Mouse (Mus musculus) embryonic facial prominence, embryonic 15.5 days (tissue): ENCODE results near the gene Gm11037. TPM values are rescaled to one million over a fixed set of nuclear protein-coding genes. Genes with fewer than 3 reads are reported as not detected.
A peak's percentile ranks its signal among the peaks of the same experiment; 100 is the strongest.

ENCODE experiments used
- ATAC-seq: fragments of 200-750 bp; cut with Nextera tagmentation; 2 replicates; pipeline ENCODE4 v1.8.0; 2017; ENCODE audit warnings: low read depth, moderate TSS enrichment; ENCODE audit not compliant: insufficient number of reproducible peaks, low FRiP score, low TSS enrichment
- H3K27ac ChIP-seq: fragments of 300-500 bp; sonication (generic); replicated peaks from 2 replicates; pipeline ENCODE4 v1.5.1; 2015; ENCODE audit warnings: mild to moderate bottlenecking, inconsistent platforms
- H3K27me3 ChIP-seq: fragments of 300-500 bp; sonication (generic); 2 replicates; pipeline ENCODE4 v1.6.1; 2015; ENCODE audit warnings: inconsistent platforms
- H3K36me3 ChIP-seq: fragments of 300-500 bp; sonication (generic); 2 replicates; pipeline ENCODE4 v1.6.1; 2015; ENCODE audit warnings: mild to moderate bottlenecking, inconsistent platforms
- H3K4me1 ChIP-seq: fragments of 300-500 bp; sonication (generic); 2 replicates; pipeline ENCODE4 v1.6.1; 2015; ENCODE audit warnings: inconsistent platforms
- H3K4me2 ChIP-seq: fragments of 300-500 bp; sonication (generic); replicated peaks from 2 replicates; pipeline ENCODE4 v1.6.1; 2015; ENCODE audit warnings: mild to moderate bottlenecking, inconsistent platforms
- H3K4me3 ChIP-seq: fragments of 300-500 bp; sonication (generic); replicated peaks from 2 replicates; pipeline ENCODE4 v1.5.1; 2015; ENCODE audit warnings: mild to moderate bottlenecking, inconsistent platforms
- H3K9ac ChIP-seq: fragments of 300-500 bp; sonication (generic); 2 replicates; pipeline ENCODE4 v1.6.1; 2015; ENCODE audit warnings: inconsistent platforms
- H3K9me3 ChIP-seq: fragments of 300-500 bp; sonication (generic); replicated peaks from 2 replicates; pipeline ENCODE4 v1.6.1; 2016; ENCODE audit warnings: inconsistent platforms
- WGBS: fragments of 180-500 bp; shearing (Covaris S2); methylation state at CpG from one replicate; pipeline ENCODE4 v1.1.7; 2015; 5-methylcytosine and 5-hydroxymethylcytosine counted together
- polyA plus RNA-seq: library from polyadenylated mRNA; unstranded; fragments of >200 nt; fragmentation: Nextera tagmentation; extraction: Ambion mirVana; gene quantifications from 2 replicates; pipeline ENCODE4 v1.2.1, GENCODE M21; 2015

The Gm11037 gene
- polyA plus RNA-seq, 1 experiment from 2014 or later, result not detected

DNA sequence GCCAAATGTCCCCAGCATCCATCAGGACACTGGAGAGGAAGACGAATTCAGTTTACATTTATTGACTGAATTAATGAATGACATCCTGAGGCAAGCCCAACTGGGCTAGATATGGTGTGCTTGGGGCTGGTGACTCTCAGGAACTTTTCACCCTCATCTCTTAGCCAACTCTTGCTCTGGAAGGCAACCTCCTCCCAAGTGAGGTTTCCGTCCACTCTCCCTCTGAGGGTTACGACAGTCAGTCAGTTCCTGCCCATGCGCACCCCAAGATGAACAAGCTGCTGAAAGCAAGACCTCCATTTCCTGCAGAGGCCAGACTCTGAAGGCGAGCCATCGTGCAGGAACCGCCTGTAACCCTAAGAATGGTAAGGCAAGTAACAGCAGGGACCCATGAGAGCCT lies 23.7 kb downstream of the Gm11037 start:
- no peak overlapping the region for H3K4me3 ChIP-seq
- H3K9ac ChIP-seq, result no peak overlapping the region
- H3K27ac ChIP-seq, result no peak overlapping the region
- H3K36me3 ChIP-seq, result peaks cover 11% of the 10 kb centered on the region; the same call in 1 of the 2 replicates
- WGBS, result 91% methylated on average over 7 of the region's 7 CpGs
- H3K9me3 ChIP-seq, result no peaks in the 10 kb centered on the region
- H3K4me1 ChIP-seq, result peaks cover 17% of the 10 kb centered on the region
- no peak for ATAC-seq
- H3K4me2 ChIP-seq, result no peak overlapping the region
- H3K27me3 ChIP-seq, result no peaks in the 10 kb centered on the region

- peak overlapping the region; percentile 77 for H3K4me3 ChIP-seq
- peaks cover 6% of the 10 kb centered on the region; the same call in 1 of the 2 replicates for H3K36me3 ChIP-seq
- H3K4me2 ChIP-seq, result peak overlapping the region; percentile 93
- WGBS, result under 1% methylated on average over 18 of the region's 18 CpGs
- no peaks in the 10 kb centered on the region for H3K27me3 ChIP-seq
- no peaks in the 10 kb centered on the region for H3K9me3 ChIP-seq
- peak overlapping the region; percentile 95 for H3K27ac ChIP-seq
- ATAC-seq, result peak; percentile 48
- H3K4me1 ChIP-seq, result peaks cover 20% of the 10 kb centered on the region
- H3K9ac ChIP-seq, result peak overlapping the region; percentile 90
Measured at GRCm38 (mm10) chr2:131159491-131159910, 26.2 kb downstream of the Gm11037 start.

- peak; percentile 97 for ATAC-seq
- Histone ChIP-seq H3K27ac (peak within 1 kb of the TSS; percentile 95), H3K4me2 (peak within 1 kb of the TSS; percentile 93), H3K36me3 (peaks cover 6% of the 10 kb centered on the region; the same call in 1 of the 2 replicates), H3K9ac (peak within 1 kb of the TSS; percentile 90), H3K4me1 (peaks cover 20% of the 10 kb centered on the region), H3K27me3 (no peaks in the 10 kb centered on the region), H3K4me3 (peak within 1 kb of the TSS; percentile 77), H3K9me3 (no peaks in the 10 kb centered on the region)
- WGBS, result under 1% methylated on average over 54 of the region's 54 CpGs
Measured at GRCm38 (mm10) chr2:131159938-131160581, 26.8 kb downstream of the Gm11037 start, which contains the start of gene 1700037H04Rik. 1700037H04Rik (minus strand) TSS chr2:131160081.

- peak; percentile 6; the same call in 1 of the 2 replicates for ATAC-seq
- Histone ChIP-seq H3K9ac (peak overlapping the region; percentile 60), H3K27ac (peak overlapping the region; percentile 95), H3K4me3 (peak overlapping the region; percentile 77), H3K9me3 (no peaks in the 10 kb centered on the region), H3K4me2 (peak overlapping the region; percentile 93), H3K4me1 (peaks cover 20% of the 10 kb centered on the region), H3K36me3 (peaks cover under 1% of the 10 kb centered on the region; the same call in 1 of the 2 replicates), H3K27me3 (no peaks in the 10 kb centered on the region)
- under 1% methylated on average over 17 of the region's 17 CpGs for WGBS
Measured at GRCm38 (mm10) chr2:131160671-131161111, 27.4 kb downstream of the Gm11037 start.

DNA sequence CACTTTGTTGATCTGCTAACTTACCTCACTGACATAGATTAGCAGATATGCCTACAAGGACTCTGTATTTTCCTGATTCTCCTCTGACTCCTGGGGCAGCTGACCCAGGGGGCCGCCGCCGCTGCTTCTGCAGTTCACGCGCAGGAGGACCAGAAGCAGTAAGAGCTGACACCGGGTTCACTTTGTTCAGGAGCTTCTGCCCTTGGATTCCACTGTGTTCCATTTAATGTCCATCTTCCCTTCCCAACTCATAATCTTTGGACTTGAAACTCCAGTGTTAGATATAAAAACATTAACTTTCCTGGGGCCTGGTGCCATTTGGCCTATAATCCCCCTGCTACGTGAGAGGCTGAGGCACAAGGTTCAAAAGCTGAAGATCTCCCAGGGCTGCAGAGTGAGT lies 30.6 kb downstream of the Gm11037 start:
- Histone ChIP-seq H3K9ac (no peak overlapping the region), H3K27me3 (no peaks in the 10 kb centered on the region)

GRCm38 (mm10) chr2:131166172-131166571 lies 32.9 kb downstream of the Gm11037 start:
- no peak overlapping the region for H3K4me2 ChIP-seq
- peaks cover 4% of the 10 kb centered on the region; the same call in 1 of the 2 replicates for H3K27me3 ChIP-seq
- 83% methylated on average over 2 of the region's 2 CpGs for WGBS
- peaks cover 20% of the 10 kb centered on the region for H3K4me1 ChIP-seq
- H3K9me3 ChIP-seq, result no peaks in the 10 kb centered on the region
- H3K27ac ChIP-seq, result no peak overlapping the region
- ATAC-seq, result no peak
- no peak overlapping the region for H3K9ac ChIP-seq
- H3K4me3 ChIP-seq, result no peak overlapping the region
- H3K36me3 ChIP-seq, result no peaks in the 10 kb centered on the region

More for the DNA sequence above, 30.6 kb downstream of the Gm11037 start:
- no peak for ATAC-seq
- 59% methylated on average over 7 of the region's 7 CpGs for WGBS
- Histone ChIP-seq H3K4me3 (no peak overlapping the region), H3K27ac (peak overlapping the region; percentile 58), H3K9me3 (no peaks in the 10 kb centered on the region), H3K4me2 (no peak overlapping the region), H3K4me1 (peaks cover 16% of the 10 kb centered on the region), H3K36me3 (no peaks in the 10 kb centered on the region)

- Histone ChIP-seq H3K4me3 (no peak overlapping the region), H3K4me1 (peaks cover 28% of the 10 kb centered on the region), H3K9me3 (no peaks in the 10 kb centered on the region), H3K27ac (no peak overlapping the region), H3K9ac (no peak overlapping the region), H3K36me3 (no peaks in the 10 kb centered on the region), H3K4me2 (no peak overlapping the region), H3K27me3 (peaks cover 22% of the 10 kb centered on the region)
- no peak for ATAC-seq
- WGBS, result 81% methylated on average over 6 of the region's 6 CpGs
Measured at GRCm38 (mm10) chr2:131167984-131168383, 34.7 kb downstream of the Gm11037 start.

DNA sequence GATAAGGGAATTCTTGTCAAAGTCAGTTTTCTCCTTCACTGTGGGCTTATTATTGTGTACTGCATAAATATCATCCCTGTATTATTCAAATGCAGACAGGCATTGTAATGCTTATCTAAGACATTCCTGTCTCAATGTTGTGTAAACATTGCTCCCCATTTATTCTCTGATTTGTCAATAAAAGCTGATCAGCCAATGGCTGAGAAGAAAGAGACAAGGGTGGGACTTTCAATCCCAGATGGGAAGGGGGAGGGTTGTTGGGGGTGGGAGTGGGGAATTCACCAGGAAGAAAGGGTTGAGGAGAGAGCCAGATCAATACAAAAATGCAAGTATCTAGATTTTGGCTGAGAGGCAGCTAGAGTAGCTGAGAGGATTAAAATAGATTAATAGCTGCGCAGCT lies 35.6 kb downstream of the Gm11037 start:
- 55% methylated on average over 1 of the region's 1 CpGs for whole genome bisulfite sequencing
- no peak overlapping the region for H3K9ac ChIP-seq
- H3K27ac ChIP-seq, result no peak overlapping the region
- H3K9me3 ChIP-seq, result no peaks in the 10 kb centered on the region
- no peak overlapping the region for H3K4me2 ChIP-seq
- no peak for ATAC-seq
- no peak overlapping the region for H3K4me3 ChIP-seq
- peaks cover 26% of the 10 kb centered on the region for H3K4me1 ChIP-seq
- H3K27me3 ChIP-seq, result peaks cover 26% of the 10 kb centered on the region
- H3K36me3 ChIP-seq, result no peaks in the 10 kb centered on the region

GRCm38 (mm10) chr2:131170936-131171335 lies 37.6 kb downstream of the Gm11037 start:
- Histone ChIP-seq H3K27me3 (peaks cover 26% of the 10 kb centered on the region), H3K9me3 (no peaks in the 10 kb centered on the region), H3K36me3 (no peaks in the 10 kb centered on the region), H3K4me1 (peaks cover 38% of the 10 kb centered on the region), H3K27ac (no peak overlapping the region), H3K4me2 (peak overlapping the region; percentile 56), H3K4me3 (peak overlapping the region; percentile 34), H3K9ac (no peak overlapping the region)
- 25% methylated on average over 9 of the region's 9 CpGs for whole genome bisulfite sequencing
- no peak for ATAC-seq

- peak overlapping the region; percentile 34 for H3K4me3 ChIP-seq
- no peaks in the 10 kb centered on the region for H3K9me3 ChIP-seq
- no peak overlapping the region for H3K9ac ChIP-seq
- H3K36me3 ChIP-seq, result peaks cover 4% of the 10 kb centered on the region; the same call in 1 of the 2 replicates
- no peak overlapping the region for H3K27ac ChIP-seq
- peaks cover 26% of the 10 kb centered on the region for H3K27me3 ChIP-seq
- 0 out of 2 replicates have a peak, but pooled peaks have one; percentile 36 for ATAC-seq
- peak overlapping the region; percentile 56 for H3K4me2 ChIP-seq
- 7% methylated on average over 43 of the region's 43 CpGs for WGBS
- H3K4me1 ChIP-seq, result peaks cover 44% of the 10 kb centered on the region
Measured at GRCm38 (mm10) chr2:131171401-131172104, 38.3 kb downstream of the Gm11037 start.

DNA sequence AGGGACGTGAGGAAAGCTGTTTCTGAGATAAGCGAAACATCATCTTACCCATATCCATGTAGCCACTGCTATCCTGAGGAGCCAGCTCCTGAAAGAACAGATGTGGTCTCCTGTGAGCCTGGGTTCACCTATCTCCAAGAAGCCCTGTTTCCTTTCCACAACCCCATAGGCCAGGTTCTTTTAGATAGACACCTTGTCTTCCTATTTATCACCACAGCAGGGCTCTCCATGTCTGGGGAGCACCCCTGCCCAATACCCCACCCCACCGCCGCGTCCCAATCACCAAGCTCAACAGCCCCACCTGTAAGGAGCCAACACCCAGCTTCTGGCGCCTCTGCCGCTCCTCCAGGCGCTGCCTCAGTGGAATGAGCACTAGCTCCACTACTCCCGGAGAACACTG lies 39.0 kb downstream of the Gm11037 start:
- H3K36me3 ChIP-seq, result peaks cover 11% of the 10 kb centered on the region; the same call in 1 of the 2 replicates
- peaks cover 26% of the 10 kb centered on the region for H3K27me3 ChIP-seq
- peaks cover 52% of the 10 kb centered on the region for H3K4me1 ChIP-seq
- no peaks in the 10 kb centered on the region for H3K9me3 ChIP-seq
- no peak overlapping the region; the same call in 1 of the 2 replicates for H3K9ac ChIP-seq
- H3K27ac ChIP-seq, result no peak overlapping the region; the same call in 1 of the 2 replicates
- no peak overlapping the region for H3K4me2 ChIP-seq
- no peak overlapping the region for H3K4me3 ChIP-seq
- 52% methylated on average over 9 of the region's 9 CpGs for WGBS
- no peak for ATAC-seq
